Mouse (Mus musculus) midbrain, embryonic 16.5 days (tissue): ENCODE data around the gene Mecr. TPM values are rescaled to one million over a fixed set of nuclear protein-coding genes. Genes with fewer than 3 reads are reported as not detected.
A peak's percentile ranks its signal among the peaks of the same experiment; 100 is the strongest.

Experiments
- ATAC-seq: fragments of 200-750 bp; cut with Nextera tagmentation; 2 replicates; pipeline ENCODE4 v1.8.0; 2017; ENCODE audit warnings: moderate TSS enrichment
- H3K27ac ChIP-seq: fragments of 300-500 bp; sonication (generic); 2 replicates; pipeline ENCODE4 v1.5.1; 2014; ENCODE audit warnings: mild to moderate bottlenecking, low read length, mixed read lengths
- H3K27me3 ChIP-seq: fragments of 300-500 bp; sonication (generic); 2 replicates; pipeline ENCODE4 v1.6.1; 2014; ENCODE audit warnings: low read depth, low read length, mixed read lengths; ENCODE audit not compliant: control insufficient read depth, insufficient read depth
- H3K36me3 ChIP-seq: fragments of 300-500 bp; sonication (generic); 2 replicates; pipeline ENCODE4 v1.6.1; 2014; ENCODE audit warnings: mild to moderate bottlenecking, low read length, moderate library complexity, mixed read lengths; ENCODE audit not compliant: control insufficient read depth, insufficient read depth
- H3K4me1 ChIP-seq: fragments of 300-500 bp; sonication (generic); 2 replicates; pipeline ENCODE4 v1.6.1; 2014; ENCODE audit warnings: mild to moderate bottlenecking, low read length, mixed read lengths; ENCODE audit not compliant: control insufficient read depth, insufficient read depth
- H3K4me2 ChIP-seq: fragments of 300-500 bp; sonication (generic); 2 replicates; pipeline ENCODE4 v1.6.1; 2014; ENCODE audit warnings: mild to moderate bottlenecking, low read length, mixed read lengths
- H3K4me3 ChIP-seq: fragments of 300-500 bp; sonication (generic); 2 replicates; pipeline ENCODE4 v1.5.1; 2014; ENCODE audit warnings: low read depth, mild to moderate bottlenecking, low read length, moderate library complexity, mixed read lengths
- H3K9ac ChIP-seq: fragments of 300-500 bp; sonication (generic); 2 replicates; pipeline ENCODE4 v1.6.1; 2014; ENCODE audit warnings: low read depth, low read length, mixed read lengths
- H3K9me3 ChIP-seq: fragments of 300-500 bp; sonication (generic); replicated peaks from 2 replicates; pipeline ENCODE4 v1.6.1; 2014; ENCODE audit warnings: mild to moderate bottlenecking, low read length, mixed read lengths; ENCODE audit not compliant: control insufficient read depth, poor library complexity, severe bottlenecking
- WGBS: fragments of 180-500 bp; shearing (Covaris S2); extraction: QIAGEN DNeasy Blood & Tissue Kit; methylation state at CpG from one replicate; pipeline ENCODE4 v1.1.7; 2014; 5-methylcytosine and 5-hydroxymethylcytosine counted together
- polyA plus RNA-seq: library from polyadenylated mRNA; unstranded; fragments of >200 nt; fragmentation: Nextera tagmentation; extraction: Ambion mirVana; gene quantifications from 2 replicates; pipeline ENCODE4 v1.2.1, GENCODE M21; 2015

Gene Mecr
- polyA plus RNA-seq, 1 experiment from 2014 or later: 43.0 TPM

- H3K27me3 ChIP-seq: no peaks in the 10 kb centered on the region
- no peak for ATAC-seq
- H3K27ac ChIP-seq: no peak overlapping the region
- H3K4me3 ChIP-seq: no peak overlapping the region
- H3K36me3 ChIP-seq: peaks cover 52% of the 10 kb centered on the region
- H3K4me1 ChIP-seq: no peaks in the 10 kb centered on the region
- no peak overlapping the region for H3K4me2 ChIP-seq
- H3K9ac ChIP-seq: no peak overlapping the region
- WGBS: 96% methylated on average over 5 of the region's 5 CpGs
- no peaks in the 10 kb centered on the region for H3K9me3 ChIP-seq
These were observed 53.8 kb downstream of the Mecr start for GRCm38 (mm10) chr4:131897109-131897508.

- H3K4me2 ChIP-seq: no peak overlapping the region
- WGBS: 97% methylated on average over 8 of the region's 8 CpGs
- no peaks in the 10 kb centered on the region for H3K9me3 ChIP-seq
- no peak overlapping the region for H3K27ac ChIP-seq
- H3K27me3 ChIP-seq: no peaks in the 10 kb centered on the region
- ATAC-seq: no peak
- no peak overlapping the region for H3K9ac ChIP-seq
- H3K4me3 ChIP-seq: no peak overlapping the region
- H3K4me1 ChIP-seq: no peaks in the 10 kb centered on the region
- H3K36me3 ChIP-seq: peaks cover 53% of the 10 kb centered on the region
These were observed 54.5 kb downstream of the Mecr start for GRCm38 (mm10) chr4:131897787-131898186.

- H3K4me3 ChIP-seq: no peak overlapping the region
- H3K9ac ChIP-seq: no peak overlapping the region
- no peaks in the 10 kb centered on the region for H3K27me3 ChIP-seq
- H3K36me3 ChIP-seq: peaks cover 46% of the 10 kb centered on the region
- no peak for ATAC-seq
- no peaks in the 10 kb centered on the region for H3K9me3 ChIP-seq
- H3K4me1 ChIP-seq: no peaks in the 10 kb centered on the region
- WGBS: 84% methylated on average over 12 of the region's 12 CpGs
- no peak overlapping the region for H3K4me2 ChIP-seq
- H3K27ac ChIP-seq: no peak overlapping the region
These were observed 55.4 kb downstream of the Mecr start for GRCm38 (mm10) chr4:131898503-131899179.

- no peak for ATAC-seq
- Histone ChIP-seq H3K9ac (no peak overlapping the region), H3K4me1 (no peaks in the 10 kb centered on the region), H3K4me3 (no peak overlapping the region), H3K27me3 (no peaks in the 10 kb centered on the region), H3K4me2 (no peak overlapping the region), H3K36me3 (peaks cover 43% of the 10 kb centered on the region), H3K9me3 (no peaks in the 10 kb centered on the region), H3K27ac (no peak overlapping the region)
- 89% methylated on average over 6 of the region's 6 CpGs for WGBS
These were observed 55.9 kb downstream of the Mecr start for GRCm38 (mm10) chr4:131899180-131899554.

- ATAC-seq: no peak
- Histone ChIP-seq H3K4me3 (no peak overlapping the region), H3K4me1 (no peaks in the 10 kb centered on the region), H3K36me3 (peaks cover 40% of the 10 kb centered on the region), H3K4me2 (no peak overlapping the region), H3K27me3 (no peaks in the 10 kb centered on the region), H3K9ac (no peak overlapping the region), H3K27ac (no peak overlapping the region), H3K9me3 (no peaks in the 10 kb centered on the region)
- 92% methylated on average over 15 of the region's 15 CpGs for WGBS
These were observed 57.8 kb downstream of the Mecr start for GRCm38 (mm10) chr4:131901090-131901489.

- Histone ChIP-seq H3K4me1 (no peaks in the 10 kb centered on the region), H3K9ac (no peak overlapping the region), H3K27me3 (no peaks in the 10 kb centered on the region), H3K4me2 (no peak overlapping the region), H3K9me3 (no peaks in the 10 kb centered on the region), H3K36me3 (peaks cover 25% of the 10 kb centered on the region), H3K4me3 (no peak overlapping the region), H3K27ac (no peak overlapping the region)
- WGBS: 51% methylated on average over 8 of the region's 8 CpGs
- no peak for ATAC-seq
These were observed 61.2 kb downstream of the Mecr start for GRCm38 (mm10) chr4:131904478-131904877.

GRCm38 (mm10) chr4:131906423-131906822 lies 63.2 kb downstream of the Mecr start:
- Histone ChIP-seq H3K36me3 (peaks cover 8% of the 10 kb centered on the region; the same call in 1 of the 2 replicates), H3K4me3 (no peak overlapping the region), H3K4me1 (peaks cover 6% of the 10 kb centered on the region), H3K27me3 (peaks cover 3% of the 10 kb centered on the region; the same call in 1 of the 2 replicates), H3K4me2 (no peak overlapping the region), H3K27ac (no peak overlapping the region), H3K9me3 (no peaks in the 10 kb centered on the region), H3K9ac (no peak overlapping the region)
- WGBS: 68% methylated on average over 6 of the region's 6 CpGs
- ATAC-seq: no peak

GRCm38 (mm10) chr4:131907912-131908311 lies 64.6 kb downstream of the Mecr start:
- H3K4me2 ChIP-seq: no peak overlapping the region
- no peak overlapping the region for H3K4me3 ChIP-seq
- peaks cover 6% of the 10 kb centered on the region for H3K4me1 ChIP-seq
- H3K9ac ChIP-seq: no peak overlapping the region
- no peak overlapping the region for H3K27ac ChIP-seq
- 89% methylated on average over 3 of the region's 3 CpGs for WGBS
- H3K9me3 ChIP-seq: no peaks in the 10 kb centered on the region
- peaks cover 4% of the 10 kb centered on the region for H3K27me3 ChIP-seq
- no peak for ATAC-seq
- no peaks in the 10 kb centered on the region for H3K36me3 ChIP-seq

GRCm38 (mm10) chr4:131910237-131910994 lies 67.1 kb downstream of the Mecr start:
- no peak overlapping the region for H3K27ac ChIP-seq
- peaks cover 9% of the 10 kb centered on the region for H3K4me1 ChIP-seq
- peak overlapping the region; percentile 22 for H3K4me2 ChIP-seq
- no peak overlapping the region for H3K4me3 ChIP-seq
- ATAC-seq: no peak
- H3K27me3 ChIP-seq: peaks cover 16% of the 10 kb centered on the region
- WGBS: 15% methylated on average over 19 of the region's 21 CpGs
- no peaks in the 10 kb centered on the region for H3K9me3 ChIP-seq
- H3K9ac ChIP-seq: peak overlapping the region; percentile 38; the same call in 1 of the 2 replicates
- H3K36me3 ChIP-seq: no peaks in the 10 kb centered on the region
